Mouse (Mus musculus) limb, embryonic 14.5 days (tissue): Measurements from ENCODE around the gene Slc22a3. TPM values are rescaled to one million over a fixed set of nuclear protein-coding genes. Genes with fewer than 3 reads are reported as not detected.
A peak's percentile ranks its signal among the peaks of the same experiment; 100 is the strongest.

Source experiments
- ATAC-seq: fragments of 200-750 bp; cut with Nextera tagmentation; 2 replicates; pipeline ENCODE4 v1.8.0; 2017; ENCODE audit warnings: low read depth, moderate number of reproducible peaks, moderate TSS enrichment; ENCODE audit not compliant: low FRiP score
- DNase-seq: peaks from one replicate; pipeline ENCODE4 v3.0.0-alpha.2; 2015; ENCODE audit warnings: low spot score
- H3K27ac ChIP-seq: fragments of 300-500 bp; sonication (generic); replicated peaks from 2 replicates; pipeline ENCODE4 v1.5.1; 2014; ENCODE audit warnings: low read depth, mild to moderate bottlenecking, low read length, moderate library complexity, mixed read lengths
- H3K27me3 ChIP-seq: fragments of 300-500 bp; sonication (generic); 2 replicates; pipeline ENCODE4 v1.6.1; 2014; ENCODE audit warnings: low read length, mixed read lengths; ENCODE audit not compliant: control insufficient read depth, insufficient read depth
- H3K36me3 ChIP-seq: fragments of 300-500 bp; sonication (generic); 2 replicates; pipeline ENCODE4 v1.6.1; 2014; ENCODE audit warnings: mild to moderate bottlenecking, low read length, moderate library complexity, mixed read lengths; ENCODE audit not compliant: control insufficient read depth, insufficient read depth
- H3K4me1 ChIP-seq: fragments of 300-500 bp; sonication (generic); 2 replicates; pipeline ENCODE4 v1.6.1; 2014; ENCODE audit warnings: antibody characterized with exemption, low read length, mixed read lengths; ENCODE audit not compliant: control insufficient read depth, insufficient read depth
- H3K4me2 ChIP-seq: fragments of 300-500 bp; sonication (generic); replicated peaks from 2 replicates; pipeline ENCODE4 v1.6.1; 2014; ENCODE audit warnings: low read depth, mild to moderate bottlenecking, low read length, moderate library complexity; ENCODE audit not compliant: severe bottlenecking
- H3K4me3 ChIP-seq: fragments of 300-500 bp; sonication (generic); replicated peaks from 2 replicates; pipeline ENCODE4 v1.5.1; 2014; ENCODE audit warnings: low read length
- H3K9ac ChIP-seq: fragments of 300-500 bp; sonication (generic); 2 replicates; pipeline ENCODE4 v1.6.1; 2014; ENCODE audit warnings: mild to moderate bottlenecking, low read depth, low read length, moderate library complexity; ENCODE audit not compliant: severe bottlenecking
- H3K9me3 ChIP-seq: fragments of 300-500 bp; sonication (generic); 2 replicates; pipeline ENCODE4 v1.6.1; 2016; ENCODE audit warnings: low read length; ENCODE audit not compliant: control insufficient read depth
- POLR2A ChIP-seq: fragments of 200-500 bp; IDR thresholded peaks from 2 replicates; pipeline ENCODE4 v1.8.0; 2012; ENCODE audit warnings: inconsistent platforms, mild to moderate bottlenecking, moderate library complexity, borderline replicate concordance; ENCODE audit not compliant: insufficient read depth, insufficient read length; ENCODE audit errors: extremely low read depth
- WGBS: fragments of 180-500 bp; shearing (Covaris S2); extraction: QIAGEN DNeasy Blood & Tissue Kit; methylation state at CpG from one replicate; pipeline ENCODE4 v1.1.7; 2014; 5-methylcytosine and 5-hydroxymethylcytosine counted together
- polyA plus RNA-seq, 2 experiments: library from polyadenylated mRNA; depleted of rRNA in 1 of 2; stranded (reverse) in 1 of 2; unstranded in 1 of 2; fragments of >200 nt; fragmentation: Nextera tagmentation in 1 of 2; extraction: Ambion mirVana in 1 of 2; gene quantifications; 2 replicates each; pipeline versions ENCODE4 v1.2.1 to v1.2.3; 2012 to 2014

Slc22a3 gene
- polyA plus RNA-seq (2012; rRNA removed), result 2.0 and 2.2 TPM in 2 replicates
- 1.5 and 1.6 TPM in 2 replicates for polyA plus RNA-seq (2014; fragmentation: Nextera tagmentation; extraction: Ambion mirVana)

- Histone ChIP-seq H3K4me2 (peak within 1 kb of the TSS; percentile 53), H3K4me3 (peak within 1 kb of the TSS; percentile 35), H3K27me3 (peaks cover 40% of the 10 kb centered on the region), H3K36me3 (no peaks in the 10 kb centered on the region), H3K9ac (peak within 1 kb of the TSS; percentile 32; the same call in 1 of the 2 replicates), H3K4me1 (peaks cover 3% of the 10 kb centered on the region; the same call in 1 of the 2 replicates), H3K27ac (no peak within 1 kb of the TSS), H3K9me3 (no peaks in the 10 kb centered on the region)
- TF ChIP-seq POLR2A, result no peak
- whole genome bisulfite sequencing, result 11% methylated on average over 14 of the region's 14 CpGs
- DNase-seq, result no peak
- ATAC-seq, result no peak
These were observed at the start of gene Slc22a3 for GRCm38 (mm10) chr17:12507654-12508204. Gene Slc22a3, minus strand, starts transcription at chr17:12507704.

GRCm38 (mm10) chr17:12534353-12535145, 27.0 kb upstream of the Slc22a3 start:
- no peak overlapping the region for H3K4me2 ChIP-seq
- H3K4me3 ChIP-seq, result no peak overlapping the region
- H3K9ac ChIP-seq, result no peak overlapping the region
- 56% methylated on average over 13 of the region's 13 CpGs for WGBS
- no peaks in the 10 kb centered on the region for H3K4me1 ChIP-seq
- H3K27me3 ChIP-seq, result no peaks in the 10 kb centered on the region
- DNase-seq, result peak; percentile 79
- ATAC-seq, result no peak
- TF ChIP-seq POLR2A, result no peak
- no peaks in the 10 kb centered on the region for H3K9me3 ChIP-seq
- H3K36me3 ChIP-seq, result no peaks in the 10 kb centered on the region
- H3K27ac ChIP-seq, result no peak overlapping the region

GRCm38 (mm10) chr17:12532115-12532514, 24.6 kb upstream of the Slc22a3 start:
- Histone ChIP-seq H3K27me3 (no peaks in the 10 kb centered on the region), H3K4me2 (no peak overlapping the region), H3K9me3 (no peaks in the 10 kb centered on the region), H3K4me3 (no peak overlapping the region), H3K4me1 (no peaks in the 10 kb centered on the region), H3K9ac (no peak overlapping the region), H3K27ac (no peak overlapping the region), H3K36me3 (no peaks in the 10 kb centered on the region)
- 32% methylated on average over 5 of the region's 5 CpGs for WGBS
- DNase-seq, result peak; percentile 71
- no peak for TF ChIP-seq POLR2A
- no peak for ATAC-seq

GRCm38 (mm10) chr17:12530081-12530480, 22.6 kb upstream of the Slc22a3 start:
- Histone ChIP-seq H3K9me3 (no peaks in the 10 kb centered on the region), H3K4me1 (no peaks in the 10 kb centered on the region), H3K27me3 (no peaks in the 10 kb centered on the region), H3K4me3 (no peak overlapping the region), H3K36me3 (no peaks in the 10 kb centered on the region), H3K9ac (no peak overlapping the region), H3K27ac (no peak overlapping the region), H3K4me2 (no peak overlapping the region)
- TF ChIP-seq POLR2A, result no peak
- ATAC-seq (no peak), DNase-seq (no peak)
- 45% methylated on average over 6 of the region's 6 CpGs for WGBS

GRCm38 (mm10) chr17:12529384-12529985, 22.0 kb upstream of the Slc22a3 start:
- Histone ChIP-seq H3K9ac (no peak overlapping the region), H3K27me3 (no peaks in the 10 kb centered on the region), H3K4me3 (no peak overlapping the region), H3K4me2 (no peak overlapping the region), H3K36me3 (no peaks in the 10 kb centered on the region), H3K4me1 (no peaks in the 10 kb centered on the region), H3K9me3 (no peaks in the 10 kb centered on the region), H3K27ac (no peak overlapping the region)
- WGBS, result 40% methylated on average over 4 of the region's 4 CpGs
- TF ChIP-seq POLR2A, result no peak
- ATAC-seq (no peak), DNase-seq (no peak)
